Mouse (Mus musculus) lung, embryonic 14.5 days (tissue): ENCODE measurements around the gene Ooep. TPM values are rescaled to one million over a fixed set of nuclear protein-coding genes. Genes with fewer than 3 reads are reported as not detected.
A peak's percentile ranks its signal among the peaks of the same experiment; 100 is the strongest.
"Not testable (repeated sequence)": the region's sequence is repeated elsewhere in the genome, so short reads cannot be mapped to it uniquely, and the experiment has no call there.

Source experiments
- ATAC-seq: fragments of 200-750 bp; cut with Nextera tagmentation; 2 replicates; pipeline ENCODE4 v1.8.0; 2017; ENCODE audit warnings: mild to moderate bottlenecking, moderate TSS enrichment, moderate library complexity; ENCODE audit not compliant: insufficient read depth
- DNase-seq: peaks from one replicate; pipeline ENCODE4 v3.0.0-alpha.2; 2015
- H3K27ac ChIP-seq: fragments of 300-500 bp; sonication (generic); 2 replicates; pipeline ENCODE4 v1.5.1; 2014; ENCODE audit warnings: low read depth, mild to moderate bottlenecking, moderate library complexity
- H3K27me3 ChIP-seq: fragments of 300-500 bp; sonication (generic); 2 replicates; pipeline ENCODE4 v1.6.1; 2014; ENCODE audit warnings: low read length, control low read depth; ENCODE audit not compliant: insufficient read depth
- H3K36me3 ChIP-seq: fragments of 300-500 bp; sonication (generic); 2 replicates; pipeline ENCODE4 v1.6.1; 2014; ENCODE audit warnings: control low read depth; ENCODE audit not compliant: insufficient read depth
- H3K4me1 ChIP-seq: fragments of 300-500 bp; sonication (generic); 2 replicates; pipeline ENCODE4 v1.6.1; 2014; ENCODE audit warnings: antibody characterized with exemption, control low read depth; ENCODE audit not compliant: insufficient read depth
- H3K4me2 ChIP-seq: fragments of 300-500 bp; sonication (generic); 2 replicates; pipeline ENCODE4 v1.6.1; 2014; ENCODE audit warnings: mild to moderate bottlenecking
- H3K4me3 ChIP-seq: fragments of 300-500 bp; sonication (generic); 2 replicates; pipeline ENCODE4 v1.5.1; 2014; ENCODE audit warnings: low read depth, low read length
- H3K9ac ChIP-seq: fragments of 300-500 bp; sonication (generic); 2 replicates; pipeline ENCODE4 v1.6.1; 2014
- H3K9me3 ChIP-seq: fragments of 300-500 bp; sonication (generic); 2 replicates; pipeline ENCODE4 v1.6.1; 2016; ENCODE audit warnings: low read depth, low read length, control low read depth
- CTCF ChIP-seq: IDR thresholded peaks from 2 replicates; pipeline ENCODE4 v1.5.1; 2016; ENCODE audit warnings: antibody characterized with exemption, low read depth
- WGBS: fragments of 180-500 bp; shearing (Covaris S2); extraction: QIAGEN DNeasy Blood & Tissue Kit; methylation state at CpG from one replicate; pipeline ENCODE4 v1.1.7; 2014; 5-methylcytosine and 5-hydroxymethylcytosine counted together
- polyA plus RNA-seq: library from polyadenylated mRNA; unstranded; fragments of >200 nt; fragmentation: Nextera tagmentation; extraction: Ambion mirVana; gene quantifications from 2 replicates; pipeline ENCODE4 v1.2.1, GENCODE M21; 2014

Ooep gene
- polyA plus RNA-seq, 1 experiment from 2014 or later = 2.9 TPM

DNA sequence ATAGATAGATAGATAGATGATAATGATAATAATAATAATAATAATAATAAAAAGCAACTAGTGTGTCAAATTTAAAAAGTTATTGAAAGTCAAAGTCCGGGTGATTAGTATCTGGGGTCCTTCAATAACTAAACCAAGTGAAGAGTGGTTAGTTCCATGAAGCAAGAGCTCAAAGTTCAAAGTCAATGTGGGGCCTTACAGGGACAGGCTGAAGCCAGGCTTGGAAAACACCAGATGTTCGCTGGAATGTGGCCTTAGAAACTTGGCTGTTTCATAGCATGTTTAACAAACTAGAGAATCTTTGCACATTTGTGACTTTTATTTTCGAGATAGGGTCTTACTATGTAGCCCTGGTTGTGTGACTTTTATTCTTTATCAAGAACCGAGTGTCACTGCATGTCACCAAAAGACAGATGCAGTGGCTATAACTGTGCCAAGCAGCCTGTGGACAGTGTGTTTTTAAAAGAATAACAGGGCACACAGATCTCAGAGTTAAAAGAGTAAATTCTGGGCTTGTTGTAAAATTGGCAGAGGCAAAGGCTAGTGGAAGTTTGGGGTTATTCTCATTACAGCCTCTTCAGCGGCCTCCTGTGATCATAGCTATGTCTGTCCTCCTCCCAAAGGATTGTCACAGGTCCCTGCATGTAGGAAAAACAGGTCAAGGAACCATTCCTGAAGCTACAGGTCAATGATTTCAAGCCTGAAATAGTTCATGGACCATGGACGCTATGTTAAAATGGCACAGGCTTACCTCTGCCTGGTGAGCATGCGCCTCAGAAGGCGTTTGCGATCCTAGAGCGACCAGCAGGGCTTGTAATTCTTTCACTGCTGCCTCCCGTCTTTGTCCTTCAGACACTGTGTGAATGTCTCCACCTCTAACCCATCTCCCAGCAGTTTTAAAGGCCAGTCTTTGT is 23.6 kb downstream of the Ooep start:
- DNase-seq (peak; percentile 17), ATAC-seq (no peak)
- H3K4me1 ChIP-seq = no peaks in the 10 kb centered on the region

DNA sequence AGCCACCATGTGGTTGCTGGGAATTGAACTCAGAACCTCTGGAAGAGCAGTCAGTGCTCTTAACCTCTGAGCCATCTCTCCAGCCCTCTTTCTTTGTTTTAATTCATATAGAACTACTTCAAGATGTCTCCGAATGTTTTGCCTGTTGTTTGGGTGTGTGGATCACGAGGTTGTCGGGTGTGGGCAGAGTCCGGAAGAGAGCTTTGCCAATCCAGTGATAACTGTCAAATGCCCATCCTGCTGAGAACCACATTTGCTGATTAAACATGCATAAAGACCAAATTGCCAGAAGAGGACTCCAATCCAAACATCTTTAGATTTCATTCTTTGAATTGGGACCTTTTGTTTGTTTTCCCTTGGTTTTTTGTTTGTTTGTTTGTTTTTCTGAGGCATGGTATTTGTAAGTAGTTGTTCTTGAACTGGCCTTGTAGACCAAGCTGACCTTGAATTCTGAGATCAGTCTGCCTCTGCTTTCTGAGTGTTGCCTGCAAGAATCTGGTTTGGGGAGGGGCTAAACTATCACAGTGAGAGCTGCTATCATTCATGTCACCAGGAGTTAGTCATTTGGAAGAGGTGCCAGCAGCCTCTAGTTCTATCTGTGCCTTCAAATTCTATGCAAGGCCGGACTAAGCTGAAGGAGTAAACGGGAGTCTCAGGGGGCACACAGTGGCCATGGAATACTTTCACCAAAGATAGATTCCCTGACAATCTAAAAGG is 26.9 kb downstream of the Ooep start:
- Histone ChIP-seq H3K27ac (no peak overlapping the region), H3K36me3 (no peaks in the 10 kb centered on the region), H3K9ac (no peak overlapping the region), H3K4me2 (no peak overlapping the region), H3K4me3 (no peak overlapping the region), H3K4me1 (no peaks in the 10 kb centered on the region), H3K27me3 (no peaks in the 10 kb centered on the region), H3K9me3 (no peaks in the 10 kb centered on the region)
- ATAC-seq (no peak), DNase-seq (no peak)
- TF ChIP-seq CTCF = no peak
- WGBS = 68% methylated on average over 6 of the region's 6 CpGs

More for the DNA sequence above, 23.6 kb downstream of the Ooep start:
- Histone ChIP-seq H3K36me3 (no peaks in the 10 kb centered on the region), H3K27me3 (no peaks in the 10 kb centered on the region), H3K4me3 (no peak overlapping the region), H3K9ac (no peak overlapping the region), H3K4me2 (no peak overlapping the region), H3K27ac (no peak overlapping the region), H3K9me3 (no peaks in the 10 kb centered on the region)
- no peak for TF ChIP-seq CTCF
- WGBS = 79% methylated on average over 11 of the region's 11 CpGs

DNA sequence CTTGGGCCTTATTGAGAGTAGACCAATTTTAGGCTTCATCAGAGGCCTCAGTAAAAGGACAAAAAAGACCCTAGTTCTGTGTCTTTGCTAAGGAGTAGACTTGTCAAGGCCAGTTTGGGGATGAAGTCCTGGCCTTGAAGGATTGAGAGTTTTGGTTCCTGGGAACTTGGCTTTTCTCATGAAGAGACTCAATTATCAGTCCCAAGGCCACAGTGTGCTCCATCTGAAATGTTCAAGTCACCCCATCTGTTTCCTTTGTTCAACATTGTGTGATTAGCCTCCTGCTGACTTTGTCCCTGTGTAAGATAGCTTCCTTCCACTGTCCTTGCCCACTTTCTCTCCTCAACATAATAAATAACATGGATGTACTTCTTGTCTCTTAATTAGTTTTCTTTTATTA is 28.5 kb downstream of the Ooep start:
- not testable (repeated sequence) for H3K4me2 ChIP-seq, H3K9me3 ChIP-seq, H3K4me3 ChIP-seq, DNase-seq, H3K27me3 ChIP-seq, H3K27ac ChIP-seq, ATAC-seq, H3K9ac ChIP-seq, H3K4me1 ChIP-seq, H3K36me3 ChIP-seq

DNA sequence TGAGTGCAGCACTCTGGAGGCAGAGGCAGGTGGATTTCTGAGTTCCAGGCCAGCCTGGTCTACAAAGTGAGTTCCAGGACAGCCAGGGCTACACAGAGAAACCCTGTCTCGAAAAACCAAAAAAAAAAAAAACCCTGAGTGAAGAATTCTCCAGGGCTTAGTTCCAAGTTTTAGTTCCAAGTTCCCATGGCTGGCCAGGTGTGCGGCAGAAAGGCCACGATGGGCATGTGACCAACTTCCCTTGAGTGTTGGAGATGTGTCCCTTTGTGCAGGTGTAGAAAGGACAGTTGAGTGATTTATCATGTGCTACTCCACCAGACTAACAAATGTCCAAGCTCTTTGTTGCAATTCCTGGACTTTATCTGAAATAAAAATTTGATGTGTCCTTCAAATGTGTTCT is 29.4 kb downstream of the Ooep start:
- not testable (repeated sequence) for H3K4me3 ChIP-seq, H3K9ac ChIP-seq, H3K27ac ChIP-seq, DNase-seq, H3K9me3 ChIP-seq, H3K4me2 ChIP-seq, H3K36me3 ChIP-seq, ATAC-seq, H3K4me1 ChIP-seq, H3K27me3 ChIP-seq
- 73% methylated on average over 3 of the region's 3 CpGs for WGBS

DNA sequence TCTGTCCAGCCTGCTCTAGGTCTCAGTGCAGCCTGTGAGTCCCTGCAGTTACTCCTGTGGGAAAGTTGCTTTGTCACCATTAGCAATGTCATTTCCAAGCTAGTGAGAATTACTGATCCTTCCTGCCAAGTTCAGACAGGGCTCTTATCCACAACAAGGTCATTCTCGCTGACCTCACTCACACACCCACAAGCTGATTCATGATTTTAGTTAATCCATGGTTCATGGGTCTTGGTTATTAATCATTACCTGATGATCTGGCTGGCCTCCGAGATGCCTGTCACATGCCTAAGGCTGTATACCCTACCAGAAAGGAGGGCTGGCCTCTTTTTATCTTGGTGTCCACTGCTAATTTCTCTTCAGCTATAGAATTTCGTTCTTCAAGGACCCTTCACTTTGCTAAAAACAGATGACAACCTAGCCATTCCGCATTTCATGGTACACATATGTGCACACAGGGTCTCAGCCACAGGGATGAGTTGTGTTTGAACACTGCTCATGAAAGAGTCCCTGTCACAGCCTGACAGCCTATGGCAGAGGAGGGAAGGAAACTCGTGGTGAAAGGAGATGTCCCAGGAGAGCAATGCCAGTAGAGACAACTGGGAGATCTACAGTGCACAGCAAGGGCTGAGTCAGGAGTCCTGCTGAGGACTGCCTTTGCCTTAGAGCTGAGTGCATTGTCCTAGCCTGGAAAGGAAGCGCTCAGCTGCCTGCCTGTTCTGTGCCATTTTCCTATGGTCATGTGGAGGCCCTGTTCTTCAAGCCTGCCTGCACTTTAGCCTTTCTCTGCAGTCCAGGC is 30.1 kb downstream of the Ooep start:
- not testable (repeated sequence) for ATAC-seq, DNase-seq, H3K4me1 ChIP-seq, H3K36me3 ChIP-seq, H3K4me2 ChIP-seq, H3K4me3 ChIP-seq, H3K9ac ChIP-seq, H3K9me3 ChIP-seq, H3K27ac ChIP-seq, H3K27me3 ChIP-seq
- WGBS = 53% methylated on average over 6 of the region's 6 CpGs

DNA sequence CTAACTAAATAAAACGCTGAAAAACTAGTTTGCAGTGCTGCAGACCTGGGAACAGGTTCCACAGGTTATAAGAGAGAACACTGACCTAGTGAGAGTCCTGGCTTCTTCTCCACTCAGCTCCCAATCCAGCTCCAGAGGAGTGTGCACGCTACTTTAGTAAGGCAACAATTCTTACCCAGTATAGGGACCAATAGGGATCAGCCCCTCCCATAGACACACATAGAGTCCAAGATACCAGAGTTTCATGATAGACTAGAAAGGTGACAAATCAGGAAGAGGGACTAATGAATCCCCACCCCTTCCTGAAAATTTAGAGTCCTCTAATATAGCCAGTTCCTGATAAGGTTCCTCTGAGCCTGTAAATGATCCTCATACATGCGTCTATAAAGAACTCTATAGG is 31.5 kb downstream of the Ooep start:
- Histone ChIP-seq H3K4me2 (no peak overlapping the region), H3K9ac (no peak overlapping the region), H3K36me3 (no peaks in the 10 kb centered on the region), H3K4me1 (no peaks in the 10 kb centered on the region), H3K27me3 (no peaks in the 10 kb centered on the region), H3K4me3 (no peak overlapping the region), H3K9me3 (no peaks in the 10 kb centered on the region), H3K27ac (no peak overlapping the region)
- peak; percentile 3 for DNase-seq
- WGBS = 59% methylated on average over 3 of the region's 3 CpGs
- no peak for ATAC-seq
- TF ChIP-seq CTCF = no peak

DNA sequence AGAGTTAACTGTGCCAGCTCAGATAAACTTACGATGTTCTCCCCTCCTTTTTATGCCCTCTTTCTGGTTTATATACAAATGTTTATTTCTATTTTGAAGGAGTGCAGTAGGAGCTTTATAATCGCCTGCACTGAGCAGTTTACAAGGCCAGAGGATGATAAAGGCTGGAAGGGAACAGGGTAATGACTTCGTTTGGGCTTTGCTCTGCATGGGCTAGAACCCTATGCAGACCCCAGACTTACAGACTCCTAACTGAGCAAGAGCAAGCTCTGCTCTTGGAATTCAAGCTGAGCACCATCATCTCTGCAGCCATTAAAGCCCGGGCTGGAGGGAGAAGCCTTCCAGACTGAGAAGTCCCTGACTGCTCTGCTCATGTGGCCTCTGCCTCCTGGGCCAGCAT is 33.3 kb downstream of the Ooep start:
- 41% methylated on average over 3 of the region's 4 CpGs for WGBS
- not testable (repeated sequence) for H3K4me2 ChIP-seq, H3K9ac ChIP-seq, H3K27ac ChIP-seq, H3K9me3 ChIP-seq, H3K27me3 ChIP-seq, DNase-seq, H3K4me3 ChIP-seq, H3K36me3 ChIP-seq, H3K4me1 ChIP-seq
- ATAC-seq = peak; percentile 54; the same call in 1 of the 2 replicates

DNA sequence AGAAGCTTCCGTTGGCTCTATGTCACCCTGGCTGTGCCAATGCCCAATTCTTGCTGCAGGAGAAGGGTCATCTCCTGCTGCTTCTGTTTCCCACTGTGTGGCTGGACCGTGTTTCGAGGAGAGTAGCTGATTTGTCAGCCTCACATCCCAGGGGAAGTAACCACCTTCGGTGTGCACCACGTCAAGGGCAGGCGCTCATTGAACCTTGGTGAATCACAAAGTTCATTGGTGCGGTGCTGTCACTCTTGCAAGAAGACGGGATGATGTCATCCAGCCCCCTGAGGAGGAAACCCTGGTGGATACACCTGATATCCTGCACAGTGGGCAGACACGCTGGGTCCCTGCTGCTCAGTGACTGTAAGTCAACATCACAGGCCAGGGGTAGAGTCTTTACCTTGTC is 35.5 kb downstream of the Ooep start:
- H3K9me3 ChIP-seq, DNase-seq, H3K4me1 ChIP-seq, H3K36me3 ChIP-seq, H3K27me3 ChIP-seq, H3K4me3 ChIP-seq, H3K27ac ChIP-seq, H3K4me2 ChIP-seq, H3K9ac ChIP-seq, ATAC-seq: not testable (repeated sequence)
- 83% methylated on average over 9 of the region's 9 CpGs for WGBS

DNA sequence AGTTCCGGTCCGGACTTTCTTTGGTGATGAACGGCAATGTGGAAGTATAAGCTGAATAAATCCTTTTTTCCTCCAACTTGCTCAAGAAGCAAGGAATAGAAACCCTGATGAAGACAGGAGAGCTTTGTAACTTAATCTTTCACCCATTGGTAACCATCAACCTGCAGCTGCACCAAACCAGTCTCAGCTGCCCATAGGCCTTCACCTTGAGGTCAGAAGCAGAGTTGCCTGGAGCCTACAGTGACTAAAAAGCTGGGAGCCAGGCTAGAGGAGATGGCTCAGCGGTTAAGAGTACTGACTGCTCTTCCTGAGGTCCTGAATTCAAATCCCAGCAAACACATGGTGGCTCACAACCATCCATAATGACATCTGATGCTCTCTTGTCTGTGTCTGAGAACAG is 36.0 kb downstream of the Ooep start:
- H3K4me2 ChIP-seq, H3K27me3 ChIP-seq, ATAC-seq, H3K27ac ChIP-seq, H3K4me1 ChIP-seq, H3K9me3 ChIP-seq, DNase-seq, H3K36me3 ChIP-seq, H3K9ac ChIP-seq, H3K4me3 ChIP-seq: not testable (repeated sequence)
- 87% methylated on average over 4 of the region's 4 CpGs for WGBS
